Mouse (Mus musculus) ES-Bruce4 (cell line): ENCODE results near the gene Dok5.

Source experiments
- CTCF ChIP-seq: IDR thresholded peaks from one replicate; pipeline ENCODE4 v1.8.1; 2011; ENCODE audit warnings: low read depth, low read length
- POLR2A ChIP-seq: IDR thresholded peaks from one replicate; pipeline ENCODE4 v1.8.1; 2011; ENCODE audit warnings: low read length; ENCODE audit not compliant: insufficient read depth

GRCm38 (mm10) chr2:170828757-170829156 lies 97.2 kb downstream of the Dok5 start:
- TF ChIP-seq POLR2A: no peak
- no peak for TF ChIP-seq CTCF
